Mouse (Mus musculus) gonadal fat pad, adult 2 months (tissue): ENCODE measurements around the gene Kctd12b. TPM values are rescaled to one million over a fixed set of nuclear protein-coding genes. Genes with fewer than 3 reads are reported as not detected.
"Not testable (repeated sequence)": the region's sequence is repeated elsewhere in the genome, so short reads cannot be mapped to it uniquely, and the experiment has no call there.

Experiments used
- DNase-seq: peaks from one replicate; pipeline ENCODE4 v3.0.0-alpha.2; 2012; ENCODE audit warnings: low read depth
- polyA plus RNA-seq: library from polyadenylated mRNA; depleted of rRNA; stranded (reverse); fragments of >200 nt; gene quantifications from 2 replicates; pipeline ENCODE4 v1.2.3, GENCODE M21; 2012; rRNA removed

Kctd12b gene
- polyA plus RNA-seq, result 5.1 and 7.5 TPM in 2 replicates

DNA sequence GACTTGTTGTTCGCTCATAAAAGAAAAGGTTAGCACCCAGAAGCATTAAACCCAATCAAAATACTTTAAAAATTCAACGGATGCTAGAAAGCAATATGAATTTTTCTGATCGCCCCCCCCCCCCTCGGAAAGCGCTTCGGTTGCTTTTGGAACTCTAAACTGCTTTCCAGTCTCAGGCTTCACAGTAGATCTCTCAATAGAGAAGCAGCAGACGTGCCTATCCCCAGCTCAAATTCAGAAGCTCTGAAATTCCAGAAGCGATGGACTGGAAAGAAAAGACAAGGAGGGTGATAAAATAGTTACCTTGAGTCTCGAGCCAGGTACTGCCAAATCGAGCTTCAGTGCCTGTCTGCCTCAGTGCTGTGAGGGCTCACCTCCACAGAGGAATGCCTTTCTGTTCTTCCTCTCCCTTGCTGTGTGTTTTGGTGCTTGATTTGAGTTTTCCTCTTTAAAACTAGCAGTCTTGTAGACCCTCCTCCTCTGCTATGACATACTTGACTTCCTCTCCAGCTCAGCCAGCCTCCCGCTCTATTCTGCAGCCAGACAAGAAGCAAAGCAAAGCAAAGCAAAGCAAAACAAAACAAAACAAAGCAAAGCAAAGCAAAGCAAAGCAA lies at the start of gene Kctd12b:
Gene Kctd12b, minus strand, starts transcription at position 610 of the 614 bp plus-strand sequence.
- no peak for DNase-seq

DNA sequence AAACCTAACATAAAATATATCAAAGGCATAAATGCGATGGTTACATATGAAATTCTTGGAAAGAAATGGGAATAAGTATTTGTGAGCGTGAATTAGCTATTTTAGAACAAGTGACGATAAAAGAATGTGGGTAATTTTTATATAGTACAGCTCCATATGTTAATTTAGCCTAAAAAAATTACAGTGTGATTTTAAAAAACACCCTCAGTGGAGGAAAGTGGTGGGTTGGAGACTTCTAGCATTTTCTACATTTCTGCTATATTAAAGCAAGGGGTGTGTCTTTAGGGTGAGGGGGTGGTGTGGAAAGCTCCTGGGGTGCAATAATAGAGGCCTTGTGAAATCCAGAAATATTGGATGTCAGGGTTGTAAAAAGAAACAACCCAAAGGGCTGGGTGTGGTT lies 46.3 kb upstream of the Kctd12b start:
- no peak for DNase-seq

DNA sequence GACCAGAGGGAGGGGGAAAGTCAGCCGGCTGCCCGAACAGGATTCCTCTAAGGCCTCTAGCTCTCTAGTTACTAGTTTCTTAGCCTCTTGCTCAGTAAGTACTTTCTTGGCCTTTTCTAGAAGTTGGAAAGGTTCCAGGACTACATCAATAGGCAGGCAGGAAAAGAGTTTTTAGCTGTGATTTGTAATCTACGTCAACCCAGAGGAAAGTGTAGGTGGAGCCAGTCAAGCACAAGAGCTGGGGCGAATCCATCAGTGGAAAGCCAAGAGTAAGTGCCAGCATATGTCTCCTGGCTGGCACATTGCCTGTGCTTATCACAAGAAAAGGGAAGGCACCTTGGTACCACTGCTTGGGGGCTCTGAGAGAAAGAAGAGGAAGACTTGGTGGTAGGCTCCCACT lies 39.5 kb upstream of the Kctd12b start:
- no peak for DNase-seq

DNA sequence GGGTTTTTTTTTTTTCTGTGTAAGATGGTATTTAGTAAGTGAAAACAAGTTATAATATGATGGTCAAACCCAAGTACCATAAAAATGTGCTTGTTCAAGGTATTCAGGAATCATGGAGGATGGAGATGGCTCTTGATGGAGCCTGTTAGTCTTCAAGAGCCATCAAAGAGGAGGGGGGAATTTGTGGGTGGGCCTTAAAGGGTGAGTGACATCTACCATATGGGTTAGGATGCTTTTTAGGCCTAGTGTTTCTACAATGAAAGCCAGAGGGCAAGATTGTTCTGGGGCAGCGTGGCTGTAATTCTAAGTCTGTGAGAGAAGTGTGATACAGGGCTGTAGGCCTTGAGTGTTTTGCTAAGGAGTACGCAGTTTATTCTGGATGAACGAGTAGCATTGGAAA lies 28.2 kb upstream of the Kctd12b start:
- no peak for DNase-seq

DNA sequence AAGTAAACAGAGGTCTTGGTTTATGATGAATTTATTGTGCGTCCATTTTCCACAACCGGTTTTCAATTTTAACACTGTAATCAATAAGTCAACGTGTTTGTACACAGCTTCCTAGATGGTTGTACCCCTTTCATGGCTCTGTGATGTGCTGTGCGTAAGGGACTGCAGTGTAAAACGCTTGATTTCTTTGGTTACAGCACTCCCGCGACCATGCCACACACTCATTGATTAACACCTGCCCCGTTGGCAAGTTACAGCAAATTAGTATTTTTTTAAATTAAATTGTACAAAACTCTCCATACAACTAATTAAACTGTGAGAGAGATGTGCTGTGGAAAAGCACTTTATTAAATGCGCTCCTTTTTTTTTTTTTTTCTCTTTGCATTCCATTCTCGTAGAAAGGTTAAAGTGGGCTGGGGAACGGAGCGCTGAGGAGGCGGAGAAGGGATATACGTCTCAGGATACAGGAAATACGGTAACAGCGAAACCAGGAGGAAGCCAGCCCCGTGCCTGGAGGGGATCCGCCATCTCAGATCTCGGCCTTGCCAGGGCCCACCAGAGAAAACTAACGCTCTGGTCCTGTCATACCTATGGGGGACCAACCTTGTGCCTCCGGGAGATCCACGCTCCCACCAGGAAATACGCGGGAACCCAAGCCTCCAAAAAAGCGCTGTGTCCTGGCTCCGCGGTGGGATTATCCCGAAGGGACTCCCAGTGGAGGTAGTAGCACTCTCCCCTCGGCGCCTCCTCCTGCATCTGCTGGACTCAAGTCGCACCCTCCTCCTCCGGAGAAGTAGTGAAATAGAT lies 27.1 kb upstream of the Kctd12b start, which contains the start of gene Nbdy:
Gene Nbdy, plus strand, starts transcription at position 481 of the 807 bp plus-strand sequence.
- peak; percentile 12 for DNase-seq

DNA sequence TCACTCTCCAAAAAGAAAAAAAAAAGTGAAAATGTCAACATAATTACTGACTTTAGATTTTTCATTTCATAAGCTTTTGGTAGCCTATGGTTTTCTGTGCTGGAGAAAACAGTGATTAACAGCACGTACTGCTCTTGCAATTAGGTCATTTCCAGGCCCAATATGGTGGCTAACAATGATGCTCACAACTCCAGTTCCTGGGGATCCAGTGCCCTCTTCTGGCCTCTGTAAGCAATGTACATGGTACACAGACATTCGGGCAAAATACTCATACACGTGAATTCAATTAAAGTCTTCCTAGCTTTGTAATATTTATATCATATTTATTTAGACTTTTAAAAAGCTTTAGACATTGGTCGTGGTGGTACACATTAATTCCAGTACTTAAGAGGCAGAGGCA lies 23.4 kb upstream of the Kctd12b start:
- DNase-seq, result no peak

DNA sequence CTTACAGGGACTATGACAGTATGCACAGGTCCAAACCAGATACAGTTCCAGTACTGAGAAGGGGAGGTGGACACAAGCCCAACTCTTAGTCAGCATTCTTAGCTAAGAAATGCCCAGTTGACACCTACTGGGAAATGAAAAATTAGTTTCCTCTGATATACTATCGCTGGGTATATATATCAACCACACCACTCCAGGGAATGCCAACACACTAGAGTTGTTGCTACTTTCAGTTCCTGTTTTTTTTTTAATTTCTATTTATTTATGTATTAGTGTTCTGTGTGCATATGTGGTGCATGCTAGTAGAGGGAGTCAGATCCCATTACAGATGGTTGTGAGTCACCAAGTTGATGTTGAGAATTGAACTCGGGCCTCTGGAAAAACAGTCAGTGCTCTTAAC lies 20.5 kb upstream of the Kctd12b start:
- no peak for DNase-seq

DNA sequence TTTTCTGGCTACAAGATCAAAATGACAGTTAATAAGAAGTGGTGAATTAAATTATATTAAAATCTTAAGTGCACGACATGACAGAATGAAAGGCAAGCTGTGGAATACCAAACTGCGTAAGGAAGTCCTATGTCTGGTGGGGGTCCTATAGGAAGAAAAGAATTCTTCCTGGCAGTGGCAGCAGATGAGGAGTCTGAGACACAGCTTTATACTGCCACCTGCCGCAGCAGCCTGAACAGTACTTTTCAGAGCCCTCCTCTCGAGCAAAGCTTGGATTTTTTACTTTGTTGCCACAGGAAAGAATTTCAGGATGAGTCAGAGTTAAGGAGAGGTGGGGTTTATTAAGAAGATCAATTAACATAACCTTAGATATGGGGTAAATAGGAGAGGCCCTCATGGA lies 11.5 kb upstream of the Kctd12b start:
- no peak for DNase-seq

DNA sequence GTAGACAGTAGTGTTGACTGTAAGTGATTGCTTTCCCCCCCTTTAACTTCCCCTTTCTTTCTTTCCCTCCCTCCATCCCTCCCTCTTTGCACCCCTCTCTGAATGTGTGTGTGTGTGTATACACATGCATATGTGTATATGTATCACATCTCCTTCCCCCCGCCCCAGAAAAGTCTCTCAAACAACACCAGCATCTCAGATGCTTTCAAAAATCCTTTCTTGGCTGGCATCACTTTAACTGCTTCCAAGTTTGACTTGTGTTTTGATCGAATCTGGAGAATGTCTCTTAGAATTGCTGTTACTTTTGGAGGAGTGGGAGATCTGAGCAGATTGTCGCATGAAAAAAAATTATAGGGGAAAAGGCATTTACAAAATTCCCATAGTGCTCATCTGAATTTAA lies 4.3 kb upstream of the Kctd12b start:
- DNase-seq, result no peak

DNA sequence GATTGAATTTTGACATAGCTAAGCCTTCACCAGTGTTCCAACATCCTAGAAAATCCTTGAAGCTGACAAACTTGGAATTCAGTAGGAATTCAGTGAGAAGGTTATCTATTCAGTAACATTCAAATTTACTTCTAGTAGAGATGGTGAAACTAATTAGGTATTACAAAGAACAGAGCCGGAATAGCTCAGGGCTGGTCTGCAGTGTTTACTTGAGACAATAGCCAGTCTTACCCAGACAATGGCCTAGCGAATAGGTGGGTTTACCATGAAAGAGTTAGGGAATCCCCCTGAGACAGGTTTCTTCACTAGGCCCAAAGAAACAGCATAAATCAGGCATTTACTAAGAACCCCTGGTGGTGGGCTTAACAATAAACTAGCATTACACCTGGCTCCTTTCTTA lies 28.0 kb downstream of the Kctd12b start:
- not testable (repeated sequence) for DNase-seq

DNA sequence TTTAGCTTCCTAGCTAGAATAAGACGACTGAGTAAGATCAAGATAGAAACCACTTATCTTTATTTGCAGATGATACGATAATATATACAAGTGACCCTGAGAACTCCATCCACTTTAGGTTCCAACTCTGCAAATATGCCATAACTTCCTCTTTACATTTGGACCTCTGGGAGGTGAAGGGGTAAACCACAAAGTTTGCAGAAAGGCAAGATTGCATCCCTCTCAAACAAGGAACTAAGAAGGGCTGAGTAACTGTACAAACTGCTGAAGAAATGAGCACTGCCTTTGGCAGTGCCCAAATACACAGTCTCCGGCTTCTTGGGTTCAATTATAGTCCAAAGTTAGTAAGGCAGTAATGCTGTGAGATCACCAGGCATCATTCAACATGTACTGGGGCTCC lies 31.3 kb downstream of the Kctd12b start:
- no peak for DNase-seq

DNA sequence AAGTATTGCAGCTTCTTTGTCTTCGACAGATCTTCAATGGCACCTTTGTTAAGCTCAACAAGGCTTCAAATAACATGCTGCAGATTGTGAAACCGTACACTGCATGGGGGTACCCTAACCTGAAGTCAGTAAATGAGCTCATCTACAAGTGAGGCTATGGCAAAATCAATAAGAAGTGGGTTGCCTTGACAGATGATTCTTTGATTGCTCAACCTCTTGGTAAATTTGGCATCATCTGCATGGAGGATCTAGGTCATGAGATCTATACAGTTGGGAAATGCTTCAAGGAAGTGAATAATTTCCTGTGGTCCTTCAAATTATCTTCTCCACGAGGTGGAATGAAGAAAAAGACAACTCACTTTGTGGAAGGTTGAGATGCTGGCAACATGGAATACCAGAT lies 39.2 kb downstream of the Kctd12b start:
- no peak for DNase-seq

DNA sequence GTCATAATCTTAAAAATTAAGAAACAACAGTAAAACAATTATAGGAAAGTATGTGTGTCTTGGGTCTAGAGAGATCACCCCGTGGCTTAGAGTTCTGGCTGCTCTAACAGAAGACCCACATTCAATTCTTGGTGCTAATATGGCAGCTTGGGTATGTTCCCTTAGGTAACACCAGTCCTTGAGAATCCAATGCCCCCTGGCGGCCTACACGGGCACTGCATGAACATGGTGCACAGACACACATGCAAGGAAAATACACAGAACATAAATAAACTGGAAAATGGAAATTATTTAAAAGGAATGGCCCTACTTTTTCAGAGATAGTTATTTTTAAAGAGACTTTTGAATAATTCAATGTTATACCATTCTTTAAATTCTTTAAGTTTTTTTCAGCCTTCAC lies 55.6 kb downstream of the Kctd12b start:
- no peak for DNase-seq

DNA sequence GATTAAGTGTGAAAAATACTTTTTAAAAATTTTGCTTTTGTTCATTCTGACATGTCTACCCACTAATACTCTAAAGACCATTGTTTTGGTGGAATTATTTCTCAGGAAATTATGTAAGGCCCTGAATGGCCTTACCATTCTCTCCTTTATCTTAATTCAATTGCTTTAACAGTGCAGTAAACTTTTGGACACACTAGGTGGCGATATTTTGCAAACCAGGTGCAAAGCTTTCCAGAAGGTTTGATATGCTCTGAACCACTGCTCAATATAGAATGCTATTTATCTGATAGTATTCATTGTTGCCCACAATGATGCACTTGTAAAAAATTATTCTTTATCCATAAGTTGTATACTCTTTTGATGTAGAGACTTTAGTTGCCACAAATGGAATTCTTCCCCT lies 59.9 kb downstream of the Kctd12b start:
- no peak for DNase-seq

Other genes with a start within 250 kb of the Kctd12b start
- gene Ubqln2, start 198.2 kb downstream of the Kctd12b start, polyA plus RNA-seq, result 30.8 and 65.1 TPM in 2 replicates
- 0.29 TPM in 1 of 2 replicates, not detected in the other for gene Cypt3, start 137.8 kb downstream of the Kctd12b start, polyA plus RNA-seq
- gene Nbdy, start 27.2 kb upstream of the Kctd12b start, polyA plus RNA-seq, result 64.2 and 64.5 TPM in 2 replicates
- gene Spin2c, start 135.8 kb upstream of the Kctd12b start, polyA plus RNA-seq, result 12.7 and 20.7 TPM in 2 replicates